Mouse (Mus musculus) kidney, embryonic 15.5 days (tissue): ENCODE measurements around the gene Btbd9. TPM values are rescaled to one million over a fixed set of nuclear protein-coding genes. Genes with fewer than 3 reads are reported as not detected.

Experiments used
- ATAC-seq: fragments of 200-750 bp; cut with Nextera tagmentation; replicated peaks from 2 replicates; pipeline ENCODE4 v1.8.0; 2017; ENCODE audit warnings: moderate TSS enrichment; ENCODE audit not compliant: low FRiP score
- H3K27ac ChIP-seq: fragments of 300-500 bp; sonication (generic); 2 replicates; pipeline ENCODE4 v1.5.1; 2015; ENCODE audit warnings: mild to moderate bottlenecking, inconsistent platforms
- H3K27me3 ChIP-seq: fragments of 300-500 bp; sonication (generic); 2 replicates; pipeline ENCODE4 v1.6.1; 2015; ENCODE audit warnings: inconsistent platforms
- H3K36me3 ChIP-seq: fragments of 300-500 bp; sonication (generic); 2 replicates; pipeline ENCODE4 v1.6.1; 2015; ENCODE audit warnings: inconsistent platforms
- H3K4me1 ChIP-seq: fragments of 300-500 bp; sonication (generic); 2 replicates; pipeline ENCODE4 v1.6.1; 2015; ENCODE audit warnings: inconsistent platforms
- H3K4me2 ChIP-seq: fragments of 300-500 bp; sonication (generic); 2 replicates; pipeline ENCODE4 v1.6.1; 2015; ENCODE audit warnings: moderate library complexity, mild to moderate bottlenecking, inconsistent platforms
- H3K4me3 ChIP-seq: fragments of 300-500 bp; sonication (generic); replicated peaks from 2 replicates; pipeline ENCODE4 v1.5.1; 2015; ENCODE audit warnings: mild to moderate bottlenecking, inconsistent platforms
- H3K9ac ChIP-seq: fragments of 300-500 bp; sonication (generic); 2 replicates; pipeline ENCODE4 v1.6.1; 2015; ENCODE audit warnings: mild to moderate bottlenecking, inconsistent platforms
- H3K9me3 ChIP-seq: fragments of 300-500 bp; sonication (generic); replicated peaks from 2 replicates; pipeline ENCODE4 v1.6.1; 2016; ENCODE audit warnings: inconsistent platforms
- WGBS: fragments of 180-500 bp; shearing (Covaris S2); methylation state at CpG from one replicate; pipeline ENCODE4 v1.1.7; 2015; ENCODE audit warnings: mixed read lengths; 5-methylcytosine and 5-hydroxymethylcytosine counted together
- polyA plus RNA-seq: library from polyadenylated mRNA; unstranded; fragments of >200 nt; fragmentation: Nextera tagmentation; extraction: Ambion mirVana; gene quantifications from 2 replicates; pipeline ENCODE4 v1.2.1, GENCODE M21; 2015

Btbd9 gene
- polyA plus RNA-seq, 1 experiment from 2014 or later, result 57.8 TPM

- H3K9ac ChIP-seq, result no peak overlapping the region
- ATAC-seq, result no peak
- no peak overlapping the region for H3K27ac ChIP-seq
- WGBS, result 52% methylated on average over 6 of the region's 6 CpGs
- no peaks in the 10 kb centered on the region for H3K9me3 ChIP-seq
- no peaks in the 10 kb centered on the region for H3K36me3 ChIP-seq
- no peak overlapping the region for H3K4me2 ChIP-seq
- H3K4me1 ChIP-seq, result peaks cover 27% of the 10 kb centered on the region
- peaks cover 4% of the 10 kb centered on the region; the same call in 1 of the 2 replicates for H3K27me3 ChIP-seq
- no peak overlapping the region for H3K4me3 ChIP-seq
These were observed 339.7 kb downstream of the Btbd9 start for GRCm38 (mm10) chr17:30236611-30237010.

DNA sequence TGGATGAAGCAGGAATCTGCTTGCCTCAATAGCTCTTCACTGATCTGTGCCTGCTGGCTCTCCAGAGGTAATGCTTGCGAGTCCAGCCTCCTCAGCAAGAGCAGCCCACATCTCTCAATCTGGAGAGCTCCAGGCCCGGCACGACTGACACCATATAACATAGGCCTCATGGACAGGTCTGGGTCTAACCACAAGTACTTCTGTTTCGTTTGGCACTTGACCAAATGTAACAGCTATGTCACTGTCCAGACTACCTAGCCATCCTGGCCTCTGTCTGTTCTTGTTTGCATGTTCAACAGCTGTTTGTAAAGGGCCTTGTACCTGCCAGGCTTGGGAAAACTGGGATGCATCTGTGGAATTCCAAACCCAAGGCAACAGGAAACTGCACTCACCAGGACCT, 340.9 kb downstream of the Btbd9 start:
- no peak overlapping the region for H3K27ac ChIP-seq
- ATAC-seq, result 0 out of 2 replicates have a peak, but pooled peaks have one; percentile 25
- 35% methylated on average over 4 of the region's 4 CpGs for WGBS

GRCm38 (mm10) chr17:30232698-30233097, 343.6 kb downstream of the Btbd9 start:
- Histone ChIP-seq H3K4me1 (peaks cover 42% of the 10 kb centered on the region), H3K27ac (no peak overlapping the region), H3K9ac (no peak overlapping the region), H3K36me3 (no peaks in the 10 kb centered on the region), H3K27me3 (no peaks in the 10 kb centered on the region), H3K9me3 (no peaks in the 10 kb centered on the region), H3K4me3 (no peak overlapping the region), H3K4me2 (no peak overlapping the region)
- ATAC-seq, result no peak
- 66% methylated on average over 4 of the region's 4 CpGs for WGBS

More for the DNA sequence above, 340.9 kb downstream of the Btbd9 start:
- Histone ChIP-seq H3K4me2 (no peak overlapping the region), H3K4me3 (no peak overlapping the region), H3K9me3 (no peaks in the 10 kb centered on the region), H3K4me1 (peaks cover 39% of the 10 kb centered on the region), H3K27me3 (no peaks in the 10 kb centered on the region), H3K9ac (no peak overlapping the region), H3K36me3 (no peaks in the 10 kb centered on the region)

- no peak overlapping the region for H3K4me2 ChIP-seq
These were observed 344.8 kb downstream of the Btbd9 start for GRCm38 (mm10) chr17:30231483-30231882.

GRCm38 (mm10) chr17:30230428-30230827, 345.9 kb downstream of the Btbd9 start:
- Histone ChIP-seq H3K36me3 (no peaks in the 10 kb centered on the region), H3K4me1 (peaks cover 38% of the 10 kb centered on the region), H3K27ac (no peak overlapping the region), H3K4me2 (no peak overlapping the region), H3K9ac (no peak overlapping the region), H3K9me3 (no peaks in the 10 kb centered on the region), H3K4me3 (no peak overlapping the region), H3K27me3 (no peaks in the 10 kb centered on the region)
- WGBS, result 62% methylated on average over 4 of the region's 4 CpGs
- peak; percentile 56; the same call in 1 of the 2 replicates for ATAC-seq

More at GRCm38 (mm10) chr17:30231483-30231882, 344.8 kb downstream of the Btbd9 start:
- Histone ChIP-seq H3K27ac (no peak overlapping the region), H3K4me1 (peaks cover 40% of the 10 kb centered on the region), H3K4me3 (no peak overlapping the region), H3K36me3 (no peaks in the 10 kb centered on the region), H3K9me3 (no peaks in the 10 kb centered on the region), H3K9ac (no peak overlapping the region), H3K27me3 (no peaks in the 10 kb centered on the region)
- 91% methylated on average over 1 of the region's 1 CpGs for WGBS
- no peak for ATAC-seq

- no peak for ATAC-seq
- Histone ChIP-seq H3K36me3 (no peaks in the 10 kb centered on the region), H3K9ac (no peak overlapping the region), H3K9me3 (no peaks in the 10 kb centered on the region), H3K27me3 (no peaks in the 10 kb centered on the region), H3K4me2 (no peak overlapping the region), H3K4me1 (peaks cover 38% of the 10 kb centered on the region), H3K27ac (no peak overlapping the region), H3K4me3 (no peak overlapping the region)
- 85% methylated on average over 10 of the region's 10 CpGs for WGBS
These were observed 347.7 kb downstream of the Btbd9 start for GRCm38 (mm10) chr17:30228439-30229215.

- Histone ChIP-seq H3K36me3 (no peaks in the 10 kb centered on the region), H3K4me3 (no peak overlapping the region), H3K4me2 (no peak overlapping the region), H3K27ac (no peak overlapping the region), H3K4me1 (peaks cover 30% of the 10 kb centered on the region), H3K27me3 (no peaks in the 10 kb centered on the region), H3K9ac (no peak overlapping the region), H3K9me3 (no peaks in the 10 kb centered on the region)
- WGBS, result 59% methylated on average over 5 of the region's 5 CpGs
- no peak for ATAC-seq
These were observed 351.1 kb downstream of the Btbd9 start for GRCm38 (mm10) chr17:30225030-30225740.

- H3K9ac ChIP-seq, result no peak overlapping the region
- ATAC-seq, result no peak
These were observed 353.5 kb downstream of the Btbd9 start for GRCm38 (mm10) chr17:30222837-30223236.

DNA sequence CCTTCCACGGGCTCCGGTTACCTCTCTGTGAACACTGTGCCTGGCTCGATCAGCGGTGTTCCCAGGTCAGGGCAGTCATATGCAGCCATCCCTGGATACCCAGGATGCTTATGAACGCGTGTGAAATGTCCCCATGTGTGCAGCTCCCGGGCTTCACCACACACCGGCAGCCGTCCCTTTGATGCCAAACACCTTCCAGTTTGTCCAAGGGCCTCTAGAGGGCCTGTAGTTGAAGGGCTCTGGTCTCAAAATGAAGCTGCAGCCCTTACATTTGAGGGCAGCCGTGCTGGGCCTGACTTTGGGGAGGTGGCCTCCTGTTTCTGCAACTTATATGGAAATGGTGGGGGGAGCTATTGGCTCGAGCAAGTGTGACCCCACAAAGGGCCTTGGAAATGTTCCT, 353.9 kb downstream of the Btbd9 start:
- Histone ChIP-seq H3K4me3 (no peak overlapping the region), H3K9ac (no peak overlapping the region), H3K9me3 (no peaks in the 10 kb centered on the region), H3K36me3 (0 out of 2 replicates have a peak, but pooled peaks cover 7% of the 10 kb centered on the region), H3K27me3 (no peaks in the 10 kb centered on the region), H3K27ac (no peak overlapping the region), H3K4me2 (no peak overlapping the region), H3K4me1 (peaks cover 23% of the 10 kb centered on the region)
- 57% methylated on average over 11 of the region's 11 CpGs for WGBS
- no peak for ATAC-seq

More at GRCm38 (mm10) chr17:30222837-30223236, 353.5 kb downstream of the Btbd9 start:
- Histone ChIP-seq H3K9me3 (no peaks in the 10 kb centered on the region), H3K4me3 (no peak overlapping the region), H3K36me3 (0 out of 2 replicates have a peak, but pooled peaks cover 6% of the 10 kb centered on the region), H3K4me1 (peaks cover 23% of the 10 kb centered on the region), H3K27ac (no peak overlapping the region), H3K4me2 (no peak overlapping the region), H3K27me3 (no peaks in the 10 kb centered on the region)
- WGBS, result 38% methylated on average over 12 of the region's 12 CpGs

DNA sequence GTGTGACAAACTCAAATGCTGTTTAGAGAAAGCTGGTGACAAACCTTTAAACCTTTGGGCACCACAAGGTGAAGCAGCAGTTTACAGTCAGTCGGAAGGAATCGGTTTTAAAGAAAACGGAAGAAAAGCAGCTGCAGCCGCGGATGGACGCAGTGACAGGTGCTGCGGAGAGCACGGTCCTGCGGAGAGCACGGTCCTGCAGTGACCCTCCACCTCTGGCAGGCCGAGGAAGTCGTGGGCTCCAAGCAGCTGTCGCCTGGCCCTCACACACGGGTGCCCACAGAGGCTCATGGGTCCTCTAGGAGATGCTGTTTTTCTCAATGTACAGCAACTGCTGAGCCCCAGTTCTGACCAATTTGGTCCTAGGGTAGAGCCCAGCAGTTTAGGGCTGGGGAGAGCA, 354.6 kb downstream of the Btbd9 start:
- no peak overlapping the region for H3K9ac ChIP-seq
- no peak for ATAC-seq
- H3K4me3 ChIP-seq, result no peak overlapping the region
- no peaks in the 10 kb centered on the region for H3K9me3 ChIP-seq
- H3K27ac ChIP-seq, result no peak overlapping the region
- 0 out of 2 replicates have a peak, but pooled peaks cover 7% of the 10 kb centered on the region for H3K36me3 ChIP-seq
- H3K27me3 ChIP-seq, result no peaks in the 10 kb centered on the region
- peaks cover 23% of the 10 kb centered on the region for H3K4me1 ChIP-seq
- 65% methylated on average over 14 of the region's 14 CpGs for WGBS
- H3K4me2 ChIP-seq, result no peak overlapping the region

GRCm38 (mm10) chr17:30215741-30216140, 360.5 kb downstream of the Btbd9 start:
- H3K4me3 ChIP-seq, result no peak overlapping the region
- no peaks in the 10 kb centered on the region for H3K27me3 ChIP-seq
- H3K9me3 ChIP-seq, result no peaks in the 10 kb centered on the region
- no peak overlapping the region for H3K4me2 ChIP-seq
- H3K36me3 ChIP-seq, result peaks cover 24% of the 10 kb centered on the region
- no peak for ATAC-seq
- H3K9ac ChIP-seq, result no peak overlapping the region
- 56% methylated on average over 4 of the region's 4 CpGs for WGBS
- peaks cover 9% of the 10 kb centered on the region for H3K4me1 ChIP-seq
- H3K27ac ChIP-seq, result no peak overlapping the region

DNA sequence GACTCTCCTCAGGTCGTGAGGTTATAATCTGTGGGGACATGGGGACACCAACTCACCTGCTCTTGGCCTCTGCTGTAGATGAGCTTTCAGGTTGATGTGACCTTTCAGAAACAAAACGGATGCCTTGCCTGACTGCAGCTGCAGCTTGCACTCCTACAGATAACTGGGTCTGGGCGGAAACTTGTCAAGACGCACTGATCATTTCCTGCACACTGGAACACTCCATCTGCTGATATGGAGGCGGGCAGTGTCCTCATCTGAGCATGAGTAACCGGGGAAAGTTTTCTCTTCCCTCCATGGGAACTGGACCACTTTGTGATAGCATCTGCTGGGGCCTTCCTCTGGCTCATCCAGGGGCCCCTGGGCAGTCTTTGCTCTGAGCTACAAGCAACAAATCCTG, 361.9 kb downstream of the Btbd9 start:
- Histone ChIP-seq H3K4me2 (no peak overlapping the region), H3K9me3 (no peaks in the 10 kb centered on the region), H3K36me3 (peaks cover 37% of the 10 kb centered on the region), H3K4me3 (no peak overlapping the region), H3K9ac (no peak overlapping the region), H3K4me1 (peaks cover 9% of the 10 kb centered on the region), H3K27ac (no peak overlapping the region), H3K27me3 (no peaks in the 10 kb centered on the region)
- ATAC-seq, result no peak
- 77% methylated on average over 6 of the region's 6 CpGs for WGBS
